Mouse (Mus musculus) E14TG2a.4 (cell line): ENCODE measurements at regions not wholly inside any gene's neighbourhood (a gene's known extent, or its start where the extent isn't known, plus 50 kb on each side); places are given as distances from the start of the nearest gene placed in this dataset.

Experiments used
- H3K27me3 ChIP-seq: 2 replicates; pipeline ENCODE4 v1.6.1; 2014; ENCODE audit warnings: low read length, control low read depth; ENCODE audit not compliant: insufficient read depth
- H3K36me3 ChIP-seq: 2 replicates; pipeline ENCODE4 v1.6.1; 2014; ENCODE audit warnings: low read length, control low read depth; ENCODE audit not compliant: insufficient read depth
- H3K4me1 ChIP-seq: replicated peaks from 2 replicates; pipeline ENCODE4 v1.6.1; 2014; ENCODE audit warnings: low read depth, low read length, control low read depth
- H3K4me3 ChIP-seq: replicated peaks from 2 replicates; pipeline ENCODE4 v1.5.1; 2014; ENCODE audit warnings: mild to moderate bottlenecking, low read length
- H3K9me3 ChIP-seq: 2 replicates; pipeline ENCODE4 v1.6.1; 2014; ENCODE audit warnings: low read length, control low read depth
- CTCF ChIP-seq: conservative IDR thresholded peaks from 2 replicates; pipeline ENCODE4 v1.5.1; 2014; ENCODE audit warnings: low read length
- NANOG ChIP-seq: IDR thresholded peaks from 2 replicates; pipeline ENCODE4 v1.6.1; 2014; ENCODE audit warnings: borderline replicate concordance, low read length, mixed read lengths
- POU5F1 ChIP-seq: IDR thresholded peaks from 2 replicates; pipeline ENCODE4 v1.6.1; 2014; ENCODE audit warnings: low read length, borderline replicate concordance

DNA sequence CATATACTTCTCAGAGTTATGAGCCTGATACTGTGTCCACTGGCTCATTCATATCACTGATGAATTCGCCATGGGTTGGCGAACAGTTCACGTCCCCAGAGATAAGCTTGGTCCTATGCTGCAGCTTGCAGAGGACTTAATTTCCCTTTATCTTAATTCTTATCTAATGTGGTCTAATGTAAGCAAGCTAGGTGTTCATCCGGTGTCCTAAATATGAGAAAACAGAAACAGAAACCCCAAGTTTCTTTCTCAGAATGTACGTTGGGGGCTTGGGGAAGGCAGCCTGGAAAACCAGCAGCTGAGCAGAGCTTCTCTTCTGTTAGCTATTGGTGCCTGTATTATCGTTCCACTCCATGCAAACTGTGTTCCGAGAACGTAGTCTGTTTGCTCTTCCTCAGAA, 170.1 kb downstream of the 1700064H15Rik start:
- no peaks in the 10 kb centered on the region for H3K36me3 ChIP-seq
- H3K4me1 ChIP-seq: no peaks in the 10 kb centered on the region
- TF ChIP-seq NANOG: no peak
- TF ChIP-seq POU5F1: no peak
- no peak for TF ChIP-seq CTCF

DNA sequence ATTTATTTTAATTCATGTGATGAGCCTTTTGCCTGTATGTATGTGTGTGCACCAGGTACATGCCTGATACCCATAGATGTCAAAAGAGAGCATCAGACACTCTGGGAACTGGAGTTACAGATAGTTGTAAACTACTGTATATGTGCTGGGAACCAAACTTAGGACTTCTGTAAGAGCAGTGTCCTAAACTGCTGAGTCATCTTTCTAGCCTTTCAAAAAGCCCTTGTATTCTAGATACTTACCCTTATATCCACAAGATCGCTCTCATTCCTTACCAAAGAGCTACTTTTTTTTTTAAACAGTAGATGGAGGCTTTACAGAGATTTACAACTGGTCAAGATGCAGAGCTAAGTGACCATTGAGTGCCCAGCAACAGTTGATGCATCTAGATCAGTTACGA, 171.0 kb downstream of the 1700064H15Rik start:
- H3K4me3 ChIP-seq: no peak overlapping the region
- no peaks in the 10 kb centered on the region for H3K27me3 ChIP-seq

More for the DNA sequence above, 170.1 kb downstream of the 1700064H15Rik start:
- Histone ChIP-seq H3K9me3 (no peaks in the 10 kb centered on the region), H3K4me3 (no peak overlapping the region), H3K27me3 (no peaks in the 10 kb centered on the region)

DNA sequence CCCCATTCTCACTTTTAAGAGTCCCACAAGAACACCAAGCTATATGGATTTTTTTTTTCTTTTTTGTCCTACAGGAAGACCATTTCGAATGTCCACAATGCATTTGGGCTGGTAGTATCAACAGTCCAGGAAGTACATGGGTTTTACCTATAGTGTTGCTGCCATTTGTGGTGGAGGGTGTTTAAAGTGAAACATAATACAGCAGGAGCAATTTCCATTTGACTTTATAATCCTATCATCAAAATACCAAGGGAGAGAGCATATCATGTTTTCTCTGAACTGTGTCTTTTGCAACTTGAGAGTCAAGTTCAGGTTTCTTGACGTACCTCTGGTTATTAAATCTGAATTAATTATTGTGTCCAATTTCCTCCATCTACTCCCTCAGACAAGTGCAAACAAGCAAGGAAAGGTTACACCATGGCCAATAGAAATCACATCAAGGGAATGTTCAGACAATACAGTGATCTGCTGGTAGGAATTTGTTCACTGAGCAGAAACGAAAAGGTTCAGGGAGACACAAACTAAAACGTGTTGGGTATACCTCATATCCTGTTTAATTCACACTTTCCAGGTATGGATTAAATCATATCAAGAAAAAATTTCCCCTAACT, 172.5 kb downstream of the 1700064H15Rik start:
- Histone ChIP-seq H3K4me3 (no peak overlapping the region), H3K27me3 (no peaks in the 10 kb centered on the region), H3K4me1 (peaks cover 3% of the 10 kb centered on the region; the same call in 1 of the 2 replicates), H3K9me3 (no peaks in the 10 kb centered on the region), H3K36me3 (no peaks in the 10 kb centered on the region)
- TF ChIP-seq POU5F1 (no peak), CTCF (no peak), NANOG (no peak)

More for the DNA sequence above, 171.0 kb downstream of the 1700064H15Rik start:
- H3K9me3 ChIP-seq: no peaks in the 10 kb centered on the region
- no peaks in the 10 kb centered on the region for H3K36me3 ChIP-seq
- TF ChIP-seq POU5F1 (no peak), CTCF (no peak), NANOG (no peak)
- H3K4me1 ChIP-seq: no peaks in the 10 kb centered on the region

DNA sequence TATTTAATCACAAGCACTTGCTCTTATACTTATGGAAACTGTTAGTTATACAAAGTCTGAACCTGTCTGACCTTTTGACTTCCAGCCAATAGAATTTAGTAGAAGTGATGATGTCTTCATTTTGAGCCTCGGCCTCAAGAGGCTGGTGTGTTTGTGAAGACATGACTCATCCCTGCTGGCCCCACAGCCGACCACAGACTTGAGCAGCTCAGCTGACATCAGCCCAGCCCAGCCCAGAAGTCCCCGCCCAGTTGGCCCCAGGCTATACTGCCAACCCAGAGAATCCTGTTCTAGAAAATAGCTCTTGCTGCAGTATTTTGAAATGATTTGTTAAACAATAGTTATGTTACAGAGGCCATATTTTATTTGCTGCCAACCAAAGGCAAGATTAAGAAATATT, 177.5 kb downstream of the 1700064H15Rik start:
- H3K9me3 ChIP-seq: peaks cover 7% of the 10 kb centered on the region; the same call in 1 of the 2 replicates

DNA sequence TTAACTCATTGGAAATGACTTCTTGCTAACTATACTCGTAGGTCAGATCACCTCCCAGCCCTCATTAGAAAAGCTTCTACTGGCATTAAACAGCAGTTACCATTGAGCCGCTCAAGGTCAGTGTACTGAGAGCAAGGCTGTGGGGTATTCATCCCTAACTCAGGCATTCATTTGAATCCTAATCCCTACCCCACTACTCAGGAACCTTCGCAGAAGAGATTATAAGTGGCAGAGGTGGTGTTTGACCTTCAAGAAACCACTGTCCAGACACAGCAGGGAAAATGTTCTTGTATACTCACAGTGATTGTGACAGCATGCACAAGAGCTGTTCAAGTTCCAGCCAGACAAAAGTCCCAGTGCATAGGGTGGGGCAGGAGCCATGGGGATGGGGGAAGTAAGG, 179.5 kb downstream of the 1700064H15Rik start:
- peaks cover 7% of the 10 kb centered on the region; the same call in 1 of the 2 replicates for H3K9me3 ChIP-seq
- peaks cover 8% of the 10 kb centered on the region for H3K4me1 ChIP-seq
- no peak for TF ChIP-seq POU5F1
- peak; percentile 58; the same call in 1 of the 2 replicates for TF ChIP-seq NANOG
- H3K27me3 ChIP-seq: no peaks in the 10 kb centered on the region
- H3K36me3 ChIP-seq: no peaks in the 10 kb centered on the region
- no peak overlapping the region for H3K4me3 ChIP-seq

More for the DNA sequence above, 177.5 kb downstream of the 1700064H15Rik start:
- H3K36me3 ChIP-seq: no peaks in the 10 kb centered on the region
- H3K27me3 ChIP-seq: no peaks in the 10 kb centered on the region
- no peak overlapping the region for H3K4me3 ChIP-seq
- H3K4me1 ChIP-seq: peaks cover 8% of the 10 kb centered on the region
- no peak for TF ChIP-seq CTCF
- TF ChIP-seq POU5F1: no peak
- no peak for TF ChIP-seq NANOG

DNA sequence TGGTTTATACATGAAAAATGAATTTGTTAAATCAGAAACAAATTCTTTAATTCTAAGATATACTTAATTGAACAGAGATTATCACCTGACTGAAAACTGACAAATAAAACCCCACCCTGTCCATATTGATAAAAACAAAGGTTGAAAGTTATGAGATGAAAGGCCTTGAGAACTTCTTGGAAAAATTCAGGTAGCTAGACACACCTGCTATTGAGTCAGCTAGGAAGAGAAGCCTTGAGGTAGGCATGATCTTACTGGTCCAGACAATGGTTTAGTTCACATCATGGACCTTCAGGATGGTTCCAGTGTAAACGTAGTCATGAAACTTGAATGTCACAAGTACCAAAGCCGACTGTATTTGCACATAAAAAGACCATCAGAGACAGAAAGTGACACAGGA, 180.3 kb downstream of the 1700064H15Rik start:
- TF ChIP-seq POU5F1 (no peak), CTCF (no peak), NANOG (no peak)
- peaks cover 7% of the 10 kb centered on the region; the same call in 1 of the 2 replicates for H3K9me3 ChIP-seq
- no peaks in the 10 kb centered on the region for H3K36me3 ChIP-seq

DNA sequence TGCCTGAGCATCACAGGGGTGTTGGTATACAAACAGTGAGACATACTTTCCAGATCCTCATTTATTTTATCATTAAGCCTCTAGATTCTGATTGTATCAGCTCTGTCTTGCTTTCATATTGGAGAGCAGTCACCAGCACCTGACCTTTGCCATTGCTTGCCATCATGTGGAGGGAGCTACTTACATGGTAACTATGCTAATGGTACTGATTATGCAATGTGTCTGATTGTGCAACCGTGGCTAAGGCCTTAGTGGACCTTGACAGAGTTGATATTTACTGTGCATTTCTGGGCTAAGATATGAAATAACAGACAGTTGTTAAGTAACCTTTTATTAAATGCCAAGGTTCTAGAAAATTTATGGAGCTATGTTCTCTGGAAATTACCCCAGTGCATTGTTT, 180.7 kb downstream of the 1700064H15Rik start:
- Histone ChIP-seq H3K27me3 (no peaks in the 10 kb centered on the region), H3K4me3 (no peak overlapping the region), H3K36me3 (no peaks in the 10 kb centered on the region), H3K4me1 (peaks cover 8% of the 10 kb centered on the region), H3K9me3 (peaks cover 7% of the 10 kb centered on the region; the same call in 1 of the 2 replicates)
- TF ChIP-seq NANOG (no peak), CTCF (no peak), POU5F1 (no peak)

More for the DNA sequence above, 180.3 kb downstream of the 1700064H15Rik start:
- H3K27me3 ChIP-seq: no peaks in the 10 kb centered on the region
- H3K4me3 ChIP-seq: no peak overlapping the region
- peaks cover 8% of the 10 kb centered on the region for H3K4me1 ChIP-seq

DNA sequence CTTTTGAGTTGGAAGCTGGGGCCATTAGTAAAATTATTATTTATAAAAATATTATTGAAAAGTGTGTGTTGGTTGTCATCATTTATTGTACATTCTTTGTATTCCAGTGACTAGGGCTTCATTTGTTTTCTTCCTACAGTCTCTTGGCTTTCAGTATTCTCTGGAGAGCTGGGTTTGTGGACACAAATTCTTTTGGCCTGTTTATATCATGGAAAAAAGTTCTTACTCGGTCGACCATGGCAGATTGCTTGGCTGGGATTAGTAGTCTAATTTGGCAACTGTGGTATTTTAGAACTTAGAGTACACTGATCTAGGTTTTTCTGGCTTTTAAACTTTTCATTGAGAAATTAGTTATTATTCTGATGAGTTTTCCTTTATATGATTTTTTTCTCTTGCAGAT, 183.6 kb downstream of the 1700064H15Rik start:
- no peaks in the 10 kb centered on the region for H3K36me3 ChIP-seq
- TF ChIP-seq NANOG (no peak), CTCF (no peak), POU5F1 (no peak)
- H3K9me3 ChIP-seq: peaks cover 3% of the 10 kb centered on the region; the same call in 1 of the 2 replicates

DNA sequence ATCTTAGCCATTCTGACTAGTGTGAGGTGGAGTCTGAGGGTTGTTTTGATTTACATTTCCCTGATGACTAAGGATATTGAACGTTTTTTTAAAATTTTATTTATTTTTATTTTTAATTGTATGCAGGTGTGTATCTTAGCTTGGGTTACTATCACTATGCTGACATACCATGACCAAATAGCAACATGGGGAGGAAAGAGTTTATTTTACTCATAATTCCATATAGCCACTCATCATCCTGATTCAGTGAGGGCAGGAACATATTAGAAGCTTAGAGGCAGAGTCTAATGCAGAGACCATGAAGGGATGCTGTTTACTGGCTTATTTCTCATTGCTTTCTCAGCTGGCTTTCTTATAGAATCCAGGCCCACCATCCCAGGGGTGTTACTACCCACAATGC, 186.7 kb downstream of the 1700064H15Rik start:
- no peaks in the 10 kb centered on the region for H3K9me3 ChIP-seq
- no peaks in the 10 kb centered on the region for H3K36me3 ChIP-seq
- H3K4me3 ChIP-seq: no peak overlapping the region
- TF ChIP-seq CTCF (no peak), NANOG (no peak), POU5F1 (no peak)
- no peaks in the 10 kb centered on the region for H3K27me3 ChIP-seq
- no peaks in the 10 kb centered on the region for H3K4me1 ChIP-seq

More for the DNA sequence above, 183.6 kb downstream of the 1700064H15Rik start:
- Histone ChIP-seq H3K4me1 (peaks cover 4% of the 10 kb centered on the region), H3K27me3 (no peaks in the 10 kb centered on the region), H3K4me3 (no peak overlapping the region)
